Mouse (Mus musculus) naive thymus-derived CD4-positive, alpha-beta T cell, adult 5 months (primary cell): Measurements from ENCODE around the gene Ceacam3. TPM values are rescaled to one million over a fixed set of nuclear protein-coding genes. Genes with fewer than 3 reads are reported as not detected.

Experiments
- polyA plus RNA-seq: library from polyadenylated mRNA; unstranded; fragments of 100-300 nt; shearing (Covaris generic); gene quantifications from one replicate; pipeline ENCODE4 v1.2.1, GENCODE M21; 2017

Gene Ceacam3
- polyA plus RNA-seq: not detected

DNA sequence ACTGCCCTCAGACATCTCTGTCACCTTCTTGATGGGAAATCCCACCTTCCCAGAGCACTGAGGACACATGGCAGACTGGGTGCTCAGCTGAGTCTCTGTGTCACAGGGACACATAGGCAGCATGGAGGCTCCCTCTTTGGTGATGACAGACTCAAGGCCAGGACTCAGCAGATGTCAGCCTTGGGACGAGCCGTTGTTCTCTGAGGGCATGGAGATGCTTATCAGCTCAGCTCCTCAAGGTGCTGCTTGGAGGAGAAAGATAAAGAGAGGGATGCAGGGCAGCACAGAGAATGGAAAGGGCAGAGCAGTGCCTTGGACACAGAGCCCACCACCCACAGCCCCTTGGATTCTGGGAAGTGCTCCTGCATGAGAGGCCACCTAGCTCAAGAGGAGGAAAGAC, at the start of gene Ceacam3:
Ceacam3 (plus strand) TSS at position 352 of the 400 bp plus-strand sequence.

DNA sequence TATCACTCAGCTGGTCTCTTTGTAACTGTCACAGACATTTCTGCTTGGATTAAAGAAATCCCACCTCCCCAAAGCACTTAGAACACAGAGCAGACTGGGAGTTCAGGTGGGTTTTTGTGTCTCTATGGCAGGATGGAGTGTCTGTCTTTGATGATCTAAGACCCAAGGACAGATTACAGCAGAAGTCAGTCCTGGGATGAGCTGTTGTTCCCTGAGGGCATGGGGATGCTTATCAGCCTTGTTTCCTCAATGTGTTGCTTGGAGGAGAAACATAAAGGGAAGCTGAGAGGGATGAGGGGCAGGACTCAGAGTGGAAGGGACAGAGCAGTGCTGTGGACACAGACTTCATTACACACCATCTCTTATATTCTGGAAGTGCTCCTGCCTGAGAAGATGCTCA, 53.1 kb downstream of the Ceacam3 start, which contains the start of gene Psg29:
Psg29 (plus strand) TSS at position 301 of the 400 bp plus-strand sequence.

Other genes starting within 250 kb of the Ceacam3 start
- gene Ptgir, start 243.8 kb upstream of the Ceacam3 start, polyA plus RNA-seq: 4.1 TPM
- gene Calm3, start 226.2 kb upstream of the Ceacam3 start, polyA plus RNA-seq: 59.6 TPM
- not detected for gene Pnmal2, start 205.6 kb upstream of the Ceacam3 start, polyA plus RNA-seq
- not detected for gene Pnmal1, start 190.6 kb upstream of the Ceacam3 start, polyA plus RNA-seq
- 1.2 TPM for gene Gm42372, start 167.2 kb upstream of the Ceacam3 start, polyA plus RNA-seq
- gene Ccdc8, start 157.6 kb upstream of the Ceacam3 start, polyA plus RNA-seq: 0.07 TPM
- gene Ppp5c, start 122.4 kb upstream of the Ceacam3 start, polyA plus RNA-seq: 92.2 TPM
- 0.27 TPM for gene Hif3a, start 87.9 kb upstream of the Ceacam3 start, polyA plus RNA-seq
- 0.39 TPM for gene Psg16, start 76.2 kb upstream of the Ceacam3 start, polyA plus RNA-seq
- gene Psg29, start 53.2 kb downstream of the Ceacam3 start, polyA plus RNA-seq: not detected